Mouse (Mus musculus): Measurements from ENCODE around the gene Trmt1. TPM values are rescaled to one million over a fixed set of nuclear protein-coding genes. Genes with fewer than 3 reads are reported as not detected.

Gene Trmt1
- polyA plus RNA-seq, 1 experiment from 2014 or later, result 61.5 TPM

DNA sequence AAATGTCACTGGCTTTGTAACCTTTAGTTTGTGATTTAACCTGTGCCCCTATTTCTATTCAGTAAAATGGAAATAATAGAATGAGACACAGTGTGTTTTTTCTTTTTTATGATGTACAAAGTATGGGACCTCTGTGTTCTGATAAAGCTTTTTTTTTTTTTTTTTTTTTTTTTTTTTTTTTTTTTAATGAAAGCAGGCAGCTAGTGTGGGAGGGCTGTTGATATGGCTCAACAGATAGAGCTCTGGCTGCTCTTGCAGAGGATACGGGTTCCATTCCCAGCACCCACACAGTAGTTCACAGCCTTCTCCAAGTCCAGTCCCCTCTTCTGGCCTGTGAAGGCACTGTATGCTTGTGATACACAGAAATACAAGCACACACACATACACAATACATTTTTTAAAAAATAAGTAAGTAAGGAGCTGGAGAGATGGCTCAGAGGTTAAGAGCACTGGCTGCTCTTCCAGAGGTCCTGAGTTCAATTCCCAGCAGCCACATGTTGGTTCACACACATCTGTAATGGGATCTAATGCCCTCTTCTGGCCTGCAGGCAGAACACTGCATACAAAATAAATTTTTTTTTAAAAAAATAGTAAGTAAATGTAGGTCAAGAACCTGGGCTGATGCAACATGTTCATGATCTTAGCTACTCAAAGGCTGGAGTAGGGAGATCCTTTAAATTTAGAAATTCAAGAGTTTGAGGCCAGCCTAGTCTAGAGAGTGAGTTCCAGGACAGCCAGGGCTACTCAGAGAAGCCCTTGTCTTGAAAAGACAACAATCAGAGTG lies 44.3 kb upstream of the Trmt1 start:
- no peak for ATAC-seq (replicated peaks; ENCODE audit: insufficient number of reproducible peaks, low FRiP score, low TSS enrichment, low read depth)
- Histone ChIP-seq H3K27me3 (ENCODE audit: control insufficient read depth, insufficient read depth, low read length) (no peaks in the 10 kb centered on the region), H3K9ac (replicated peaks; ENCODE audit: low read length) (no peak overlapping the region), H3K9me3 (replicated peaks; ENCODE audit: control insufficient read depth, low read length) (no peaks in the 10 kb centered on the region), H3K36me3 (replicated peaks; ENCODE audit: control insufficient read depth, insufficient read depth, low read depth, low read length) (no peaks in the 10 kb centered on the region), H3K4me1 (ENCODE audit: control insufficient read depth, insufficient read depth, low read length) (no peaks in the 10 kb centered on the region), H3K27ac (replicated peaks; ENCODE audit: low read depth, low read length) (no peak overlapping the region), H3K4me3 (ENCODE audit: low read depth, low read length) (no peak overlapping the region), H3K4me2 (ENCODE audit: low read depth, low read length) (no peak overlapping the region)
- 77% methylated on average over 1 of the region's 1 CpGs for WGBS
- DNase-seq (ENCODE audit: low spot score), result no peak

DNA sequence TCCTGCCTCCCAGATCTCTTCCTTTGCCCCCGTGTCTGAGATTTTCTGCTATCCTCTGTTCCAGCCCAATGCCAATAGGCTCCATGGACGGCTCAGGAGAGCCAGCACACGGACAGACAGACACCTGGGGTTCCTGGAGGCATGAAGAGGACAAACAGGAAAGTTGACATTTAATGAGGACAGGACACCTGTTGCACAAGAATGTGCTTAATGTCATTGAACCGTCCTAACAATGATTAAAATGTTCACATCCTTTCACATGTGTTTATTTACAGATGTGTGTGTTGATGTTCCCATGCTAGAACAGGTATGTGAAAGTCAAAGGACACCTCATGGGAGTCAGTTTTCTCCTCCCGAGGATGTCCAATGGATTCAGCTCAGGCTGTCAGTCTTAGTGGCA lies 43.1 kb upstream of the Trmt1 start:
- 74% methylated on average over 5 of the region's 5 CpGs for WGBS
- no peak for DNase-seq (ENCODE audit: low spot score)
- no peaks in the 10 kb centered on the region for H3K9me3 ChIP-seq (replicated peaks; ENCODE audit: control insufficient read depth, low read length)
- no peak overlapping the region for H3K9ac ChIP-seq (replicated peaks; ENCODE audit: low read length)
- H3K27me3 ChIP-seq (ENCODE audit: control insufficient read depth, insufficient read depth, low read length), result no peaks in the 10 kb centered on the region
- H3K27ac ChIP-seq (replicated peaks; ENCODE audit: low read depth, low read length), result no peak overlapping the region
- H3K4me3 ChIP-seq (ENCODE audit: low read depth, low read length), result no peak overlapping the region
- ATAC-seq (replicated peaks; ENCODE audit: insufficient number of reproducible peaks, low FRiP score, low TSS enrichment, low read depth), result no peak
- H3K4me2 ChIP-seq (ENCODE audit: low read depth, low read length), result no peak overlapping the region
- H3K4me1 ChIP-seq (ENCODE audit: control insufficient read depth, insufficient read depth, low read length), result peaks cover 5% of the 10 kb centered on the region; the same call in 1 of the 2 replicates
- no peaks in the 10 kb centered on the region for H3K36me3 ChIP-seq (replicated peaks; ENCODE audit: control insufficient read depth, insufficient read depth, low read depth, low read length)

DNA sequence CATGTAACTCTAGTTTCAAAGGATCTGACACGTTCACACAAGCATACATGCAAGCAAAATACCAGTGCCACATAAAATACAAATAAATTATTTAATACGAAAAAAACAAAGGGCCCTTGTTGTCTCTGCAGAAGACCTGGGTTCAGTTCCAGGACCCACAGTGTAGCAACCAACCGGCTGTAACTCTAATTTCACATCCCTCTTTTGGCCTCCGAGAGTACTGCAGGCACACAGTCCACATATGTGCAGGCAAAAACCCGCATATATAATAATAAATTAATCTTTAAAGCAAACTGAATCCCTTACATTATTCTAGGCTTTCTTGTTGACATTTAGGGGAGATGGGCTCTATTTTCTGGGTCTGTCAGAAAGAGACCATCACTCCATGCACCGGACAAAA lies 39.3 kb upstream of the Trmt1 start:
- WGBS, result 53% methylated on average over 6 of the region's 6 CpGs
- no peaks in the 10 kb centered on the region for H3K36me3 ChIP-seq (replicated peaks; ENCODE audit: control insufficient read depth, insufficient read depth, low read depth, low read length)

DNA sequence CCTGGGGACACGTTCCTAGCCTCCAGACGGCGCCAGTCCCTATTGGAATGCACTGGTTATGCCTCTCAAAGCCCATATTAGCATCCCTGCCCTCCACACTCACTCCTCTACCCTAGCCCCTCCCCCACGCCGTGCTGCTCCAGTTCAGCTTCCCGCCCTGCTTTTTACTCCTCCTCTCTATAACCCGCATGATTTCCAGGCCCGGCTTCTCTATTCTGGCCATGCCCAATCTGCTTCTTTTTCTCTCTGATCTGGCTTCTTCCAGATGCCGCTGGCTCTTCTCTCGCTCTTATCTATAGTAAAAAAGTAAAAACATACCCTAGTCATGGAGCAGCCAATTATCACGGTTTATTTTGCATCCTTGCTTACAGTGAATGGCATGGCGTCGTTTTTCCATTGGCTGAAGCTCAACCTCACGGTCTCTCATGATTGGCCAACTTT lies 38.6 kb upstream of the Trmt1 start:
- ATAC-seq (replicated peaks; ENCODE audit: insufficient number of reproducible peaks, low FRiP score, low TSS enrichment, low read depth) (peak; percentile 56; the same call in 1 of the 2 replicates), DNase-seq (ENCODE audit: low spot score) (peak; percentile 86)
- Histone ChIP-seq H3K4me2 (ENCODE audit: low read depth, low read length) (peak overlapping the region; percentile 32), H3K27me3 (ENCODE audit: control insufficient read depth, insufficient read depth, low read length) (no peaks in the 10 kb centered on the region), H3K36me3 (replicated peaks; ENCODE audit: control insufficient read depth, insufficient read depth, low read depth, low read length) (no peaks in the 10 kb centered on the region), H3K27ac (replicated peaks; ENCODE audit: low read depth, low read length) (peak overlapping the region; percentile 47; the same call in 1 of the 2 replicates), H3K4me3 (ENCODE audit: low read depth, low read length) (peak overlapping the region; percentile 21; the same call in 1 of the 2 replicates), H3K4me1 (ENCODE audit: control insufficient read depth, insufficient read depth, low read length) (peaks cover 5% of the 10 kb centered on the region; the same call in 1 of the 2 replicates), H3K9ac (replicated peaks; ENCODE audit: low read length) (peak overlapping the region; percentile 18), H3K9me3 (replicated peaks; ENCODE audit: control insufficient read depth, low read length) (no peaks in the 10 kb centered on the region)
- WGBS, result under 1% methylated on average over 14 of the region's 14 CpGs

More for the DNA sequence above, 39.3 kb upstream of the Trmt1 start:
- H3K27me3 ChIP-seq (ENCODE audit: control insufficient read depth, insufficient read depth, low read length), result no peaks in the 10 kb centered on the region
- DNase-seq (ENCODE audit: low spot score), result peak; percentile 54
- no peak overlapping the region; the same call in 1 of the 2 replicates for H3K4me2 ChIP-seq (ENCODE audit: low read depth, low read length)
- ATAC-seq (replicated peaks; ENCODE audit: insufficient number of reproducible peaks, low FRiP score, low TSS enrichment, low read depth), result no peak
- no peak overlapping the region for H3K27ac ChIP-seq (replicated peaks; ENCODE audit: low read depth, low read length)
- no peak overlapping the region for H3K9ac ChIP-seq (replicated peaks; ENCODE audit: low read length)
- no peaks in the 10 kb centered on the region for H3K9me3 ChIP-seq (replicated peaks; ENCODE audit: control insufficient read depth, low read length)
- peaks cover 5% of the 10 kb centered on the region; the same call in 1 of the 2 replicates for H3K4me1 ChIP-seq (ENCODE audit: control insufficient read depth, insufficient read depth, low read length)
- no peak overlapping the region for H3K4me3 ChIP-seq (ENCODE audit: low read depth, low read length)

DNA sequence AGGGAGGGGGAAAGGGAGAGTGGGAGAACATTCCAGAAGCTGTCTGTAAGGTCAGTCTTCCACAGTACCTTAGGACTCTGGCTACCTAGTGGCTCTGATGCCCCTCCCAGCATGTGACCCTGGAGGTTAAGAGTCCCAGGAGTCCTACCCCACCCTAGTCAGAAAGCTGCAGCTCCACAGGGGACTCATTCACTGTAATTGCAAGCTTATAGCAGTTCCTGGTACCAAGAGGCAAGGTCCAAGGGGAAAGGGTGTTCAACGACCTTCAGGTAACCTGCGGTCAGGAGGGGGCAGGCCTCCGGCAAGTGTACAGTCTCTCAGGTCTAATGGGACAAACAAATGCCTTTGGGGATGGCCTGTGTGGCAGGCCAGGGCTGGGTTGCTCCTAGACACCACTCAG lies 35.9 kb upstream of the Trmt1 start:
- no peak overlapping the region for H3K4me3 ChIP-seq (ENCODE audit: low read depth, low read length)
- H3K9me3 ChIP-seq (replicated peaks; ENCODE audit: control insufficient read depth, low read length), result no peaks in the 10 kb centered on the region
- no peaks in the 10 kb centered on the region for H3K36me3 ChIP-seq (replicated peaks; ENCODE audit: control insufficient read depth, insufficient read depth, low read depth, low read length)
- whole genome bisulfite sequencing, result 43% methylated on average over 3 of the region's 3 CpGs
- peak overlapping the region; percentile 13; the same call in 1 of the 2 replicates for H3K9ac ChIP-seq (replicated peaks; ENCODE audit: low read length)
- no peak for DNase-seq (ENCODE audit: low spot score)
- no peak overlapping the region for H3K4me2 ChIP-seq (ENCODE audit: low read depth, low read length)
- peak overlapping the region; percentile 10 for H3K27ac ChIP-seq (replicated peaks; ENCODE audit: low read depth, low read length)
- H3K27me3 ChIP-seq (ENCODE audit: control insufficient read depth, insufficient read depth, low read length), result no peaks in the 10 kb centered on the region
- no peak for ATAC-seq (replicated peaks; ENCODE audit: insufficient number of reproducible peaks, low FRiP score, low TSS enrichment, low read depth)
- peaks cover 5% of the 10 kb centered on the region; the same call in 1 of the 2 replicates for H3K4me1 ChIP-seq (ENCODE audit: control insufficient read depth, insufficient read depth, low read length)

DNA sequence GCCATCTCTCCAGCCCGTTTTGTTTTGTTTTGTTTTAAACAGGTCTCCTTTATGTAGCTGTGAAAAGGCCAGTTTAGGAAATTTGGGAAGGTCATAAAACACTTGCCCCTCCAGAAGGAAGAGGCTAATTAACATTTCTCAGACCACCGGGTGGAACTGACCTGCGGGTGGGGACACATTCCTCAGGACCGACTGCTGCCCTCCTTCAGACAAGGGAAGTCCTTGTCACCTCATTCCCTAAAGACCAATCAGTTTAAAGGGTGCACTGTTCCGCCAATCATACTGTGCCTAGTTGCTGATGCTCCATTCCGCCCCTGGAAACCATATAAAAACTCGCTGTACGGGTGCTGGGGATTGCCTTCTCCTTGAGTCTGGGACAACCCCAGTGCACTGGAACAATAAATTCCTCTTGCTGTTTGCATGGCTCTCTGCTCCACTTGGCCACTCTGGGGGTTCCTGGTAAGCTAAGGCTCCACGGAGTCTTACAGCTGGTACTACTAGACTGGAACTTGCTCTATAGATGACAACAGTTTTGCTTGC lies 32.9 kb upstream of the Trmt1 start:
- no peak for ATAC-seq (replicated peaks; ENCODE audit: insufficient number of reproducible peaks, low FRiP score, low TSS enrichment, low read depth)
- Histone ChIP-seq H3K4me3 (ENCODE audit: low read depth, low read length) (no peak overlapping the region), H3K27ac (replicated peaks; ENCODE audit: low read depth, low read length) (no peak overlapping the region), H3K9ac (replicated peaks; ENCODE audit: low read length) (no peak overlapping the region), H3K9me3 (replicated peaks; ENCODE audit: control insufficient read depth, low read length) (no peaks in the 10 kb centered on the region), H3K4me2 (ENCODE audit: low read depth, low read length) (no peak overlapping the region), H3K36me3 (replicated peaks; ENCODE audit: control insufficient read depth, insufficient read depth, low read depth, low read length) (no peaks in the 10 kb centered on the region), H3K4me1 (ENCODE audit: control insufficient read depth, insufficient read depth, low read length) (peaks cover 8% of the 10 kb centered on the region), H3K27me3 (ENCODE audit: control insufficient read depth, insufficient read depth, low read length) (no peaks in the 10 kb centered on the region)
- no peak for DNase-seq (ENCODE audit: low spot score)
- WGBS, result 44% methylated on average over 9 of the region's 9 CpGs

DNA sequence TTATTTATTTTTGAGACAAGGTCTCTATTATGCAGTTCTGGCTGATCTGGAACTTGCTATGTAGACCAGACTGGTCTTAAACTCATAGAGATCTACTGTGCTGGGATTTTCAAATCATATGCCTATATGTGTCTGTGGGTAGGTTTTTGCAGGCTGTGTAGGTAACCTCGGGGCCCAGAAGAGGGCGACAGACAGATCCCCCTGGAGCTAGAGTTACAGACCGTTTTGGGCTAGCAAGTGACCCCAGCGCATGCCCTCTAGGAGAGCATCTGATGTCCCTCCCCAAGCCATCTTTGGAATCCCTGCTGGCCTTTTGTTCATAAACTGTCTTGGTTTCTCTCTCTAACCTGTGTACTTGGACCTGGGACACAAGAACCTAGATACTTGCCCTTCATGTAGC lies 31.5 kb upstream of the Trmt1 start:
- DNase-seq (ENCODE audit: low spot score) (peak; percentile 51), ATAC-seq (replicated peaks; ENCODE audit: insufficient number of reproducible peaks, low FRiP score, low TSS enrichment, low read depth) (no peak)
- Histone ChIP-seq H3K27ac (replicated peaks; ENCODE audit: low read depth, low read length) (peak overlapping the region; percentile 99), H3K27me3 (ENCODE audit: control insufficient read depth, insufficient read depth, low read length) (no peaks in the 10 kb centered on the region), H3K36me3 (replicated peaks; ENCODE audit: control insufficient read depth, insufficient read depth, low read depth, low read length) (no peaks in the 10 kb centered on the region), H3K4me1 (ENCODE audit: control insufficient read depth, insufficient read depth, low read length) (peaks cover 8% of the 10 kb centered on the region), H3K4me3 (ENCODE audit: low read depth, low read length) (no peak overlapping the region), H3K9me3 (replicated peaks; ENCODE audit: control insufficient read depth, low read length) (no peaks in the 10 kb centered on the region), H3K9ac (replicated peaks; ENCODE audit: low read length) (no peak overlapping the region), H3K4me2 (ENCODE audit: low read depth, low read length) (no peak overlapping the region)
- WGBS, result 27% methylated on average over 4 of the region's 4 CpGs
